Mouse (Mus musculus): ENCODE results near the gene Tnfsf8. TPM values are rescaled to one million over a fixed set of nuclear protein-coding genes. Genes with fewer than 3 reads are reported as not detected.

The Tnfsf8 gene
- polyA plus RNA-seq, 1 experiment from 2014 or later = not detected

- no peak overlapping the region for H3K27ac ChIP-seq (ENCODE audit: low read depth, low read length)
- H3K9ac ChIP-seq (ENCODE audit: low read depth, low read length) = no peak overlapping the region
- no peak overlapping the region for H3K4me3 ChIP-seq (ENCODE audit: low read depth, low read length)
- ATAC-seq (replicated peaks; ENCODE audit: low FRiP score) (no peak), DNase-seq (ENCODE audit: low spot score) (no peak)
- no peaks in the 10 kb centered on the region for H3K4me1 ChIP-seq (replicated peaks; ENCODE audit: control insufficient read depth, insufficient read depth, low read length)
- 73% methylated on average over 2 of the region's 2 CpGs for WGBS
- no peaks in the 10 kb centered on the region for H3K27me3 ChIP-seq (replicated peaks; ENCODE audit: control insufficient read depth, insufficient read depth, low read length)
- no peaks in the 10 kb centered on the region for H3K36me3 ChIP-seq (ENCODE audit: control insufficient read depth, insufficient read depth, low read length)
- H3K9me3 ChIP-seq (ENCODE audit: control insufficient read depth, low read length) = no peaks in the 10 kb centered on the region
- H3K4me2 ChIP-seq = no peak overlapping the region
Measured at GRCm38 (mm10) chr4:63850082-63850481, 11.1 kb downstream of the Tnfsf8 start.

- whole genome bisulfite sequencing = 43% methylated on average over 3 of the region's 3 CpGs
- H3K9me3 ChIP-seq (ENCODE audit: control insufficient read depth, low read length) = no peaks in the 10 kb centered on the region
- no peaks in the 10 kb centered on the region for H3K36me3 ChIP-seq (ENCODE audit: control insufficient read depth, insufficient read depth, low read length)
- no peaks in the 10 kb centered on the region for H3K4me1 ChIP-seq (replicated peaks; ENCODE audit: control insufficient read depth, insufficient read depth, low read length)
- H3K27me3 ChIP-seq (replicated peaks; ENCODE audit: control insufficient read depth, insufficient read depth, low read length) = no peaks in the 10 kb centered on the region
- no peak for DNase-seq (ENCODE audit: low spot score)
- ATAC-seq (replicated peaks; ENCODE audit: low FRiP score) = no peak
- H3K4me2 ChIP-seq = no peak overlapping the region
- no peak overlapping the region for H3K27ac ChIP-seq (ENCODE audit: low read depth, low read length)
- no peak overlapping the region for H3K9ac ChIP-seq (ENCODE audit: low read depth, low read length)
- no peak overlapping the region for H3K4me3 ChIP-seq (ENCODE audit: low read depth, low read length)
Measured at GRCm38 (mm10) chr4:63846881-63847597, 14.1 kb downstream of the Tnfsf8 start.

- ATAC-seq (replicated peaks; ENCODE audit: low FRiP score) (no peak), DNase-seq (ENCODE audit: low spot score) (no peak)
- H3K4me1 ChIP-seq (replicated peaks; ENCODE audit: control insufficient read depth, insufficient read depth, low read length) = no peaks in the 10 kb centered on the region
- H3K27me3 ChIP-seq (replicated peaks; ENCODE audit: control insufficient read depth, insufficient read depth, low read length) = no peaks in the 10 kb centered on the region
- H3K9me3 ChIP-seq (ENCODE audit: control insufficient read depth, low read length) = no peaks in the 10 kb centered on the region
- no peaks in the 10 kb centered on the region for H3K36me3 ChIP-seq (ENCODE audit: control insufficient read depth, insufficient read depth, low read length)
- H3K27ac ChIP-seq (ENCODE audit: low read depth, low read length) = no peak overlapping the region
- WGBS = 63% methylated on average over 2 of the region's 2 CpGs
- no peak overlapping the region for H3K4me2 ChIP-seq
- H3K9ac ChIP-seq (ENCODE audit: low read depth, low read length) = no peak overlapping the region
- H3K4me3 ChIP-seq (ENCODE audit: low read depth, low read length) = no peak overlapping the region
Measured at GRCm38 (mm10) chr4:63845760-63846159, 15.4 kb downstream of the Tnfsf8 start.

DNA sequence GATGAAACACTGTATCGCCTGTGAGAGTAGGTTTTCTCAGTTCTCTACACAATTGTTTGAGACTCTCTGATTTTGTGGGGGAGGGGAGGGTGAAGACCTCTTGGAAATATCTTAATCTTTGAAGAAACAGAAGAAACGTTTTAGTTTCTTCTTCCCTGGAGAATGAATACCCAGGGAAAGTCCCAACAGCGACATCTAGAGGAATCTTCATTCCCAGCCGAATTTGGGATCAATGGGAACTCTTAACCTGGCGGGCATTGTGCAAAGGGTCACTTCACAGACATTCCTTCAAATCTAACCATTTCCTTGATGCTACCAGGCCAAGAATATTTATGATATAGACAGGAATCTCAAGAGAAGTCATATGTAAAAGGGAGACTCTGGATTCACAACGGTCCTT, 17.2 kb downstream of the Tnfsf8 start:
- Histone ChIP-seq H3K9me3 (ENCODE audit: control insufficient read depth, low read length) (no peaks in the 10 kb centered on the region), H3K27me3 (replicated peaks; ENCODE audit: control insufficient read depth, insufficient read depth, low read length) (no peaks in the 10 kb centered on the region), H3K4me1 (replicated peaks; ENCODE audit: control insufficient read depth, insufficient read depth, low read length) (no peaks in the 10 kb centered on the region), H3K9ac (ENCODE audit: low read depth, low read length) (no peak overlapping the region), H3K36me3 (ENCODE audit: control insufficient read depth, insufficient read depth, low read length) (no peaks in the 10 kb centered on the region), H3K4me2 (no peak overlapping the region), H3K4me3 (ENCODE audit: low read depth, low read length) (no peak overlapping the region), H3K27ac (ENCODE audit: low read depth, low read length) (no peak overlapping the region)
- no peak for DNase-seq (ENCODE audit: low spot score)
- no peak for ATAC-seq (replicated peaks; ENCODE audit: low FRiP score)
- 30% methylated on average over 6 of the region's 6 CpGs for WGBS

- no peaks in the 10 kb centered on the region for H3K9me3 ChIP-seq (ENCODE audit: control insufficient read depth, low read length)
Measured at GRCm38 (mm10) chr4:63842278-63842677, 18.9 kb downstream of the Tnfsf8 start.

DNA sequence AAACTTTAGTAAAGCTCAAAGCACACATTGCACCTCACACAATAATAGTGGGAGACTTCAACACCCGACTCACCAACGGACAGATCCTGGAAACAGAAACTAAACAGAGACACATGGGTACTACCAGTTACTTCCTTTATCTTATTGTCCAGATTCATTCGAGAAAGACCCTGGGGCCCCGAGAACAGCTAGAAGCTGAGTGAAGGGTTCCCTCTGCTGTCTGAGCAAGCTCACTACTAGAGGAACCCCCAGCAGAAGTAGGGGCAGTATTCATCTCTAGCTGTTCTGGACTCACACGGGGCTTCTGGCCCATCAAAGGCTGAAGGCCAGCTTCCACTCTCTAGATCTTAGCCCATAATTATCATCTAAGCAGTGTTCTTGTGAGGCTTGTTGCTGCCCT, 20.7 kb downstream of the Tnfsf8 start:
- DNase-seq (ENCODE audit: low spot score) (no peak), ATAC-seq (replicated peaks; ENCODE audit: low FRiP score) (no peak)
- Histone ChIP-seq H3K9me3 (ENCODE audit: control insufficient read depth, low read length) (no peaks in the 10 kb centered on the region), H3K36me3 (ENCODE audit: control insufficient read depth, insufficient read depth, low read length) (no peaks in the 10 kb centered on the region), H3K9ac (ENCODE audit: low read depth, low read length) (no peak overlapping the region), H3K4me1 (replicated peaks; ENCODE audit: control insufficient read depth, insufficient read depth, low read length) (no peaks in the 10 kb centered on the region), H3K4me3 (ENCODE audit: low read depth, low read length) (no peak overlapping the region), H3K4me2 (no peak overlapping the region), H3K27me3 (replicated peaks; ENCODE audit: control insufficient read depth, insufficient read depth, low read length) (no peaks in the 10 kb centered on the region), H3K27ac (ENCODE audit: low read depth, low read length) (no peak overlapping the region)
- WGBS = 36% methylated on average over 5 of the region's 5 CpGs

More at GRCm38 (mm10) chr4:63842278-63842677, 18.9 kb downstream of the Tnfsf8 start:
- Histone ChIP-seq H3K27ac (ENCODE audit: low read depth, low read length) (no peak overlapping the region), H3K36me3 (ENCODE audit: control insufficient read depth, insufficient read depth, low read length) (no peaks in the 10 kb centered on the region), H3K9ac (ENCODE audit: low read depth, low read length) (no peak overlapping the region), H3K27me3 (replicated peaks; ENCODE audit: control insufficient read depth, insufficient read depth, low read length) (no peaks in the 10 kb centered on the region), H3K4me2 (no peak overlapping the region), H3K4me1 (replicated peaks; ENCODE audit: control insufficient read depth, insufficient read depth, low read length) (no peaks in the 10 kb centered on the region), H3K4me3 (ENCODE audit: low read depth, low read length) (no peak overlapping the region)
- WGBS = 35% methylated on average over 1 of the region's 1 CpGs
- DNase-seq (ENCODE audit: low spot score) (no peak), ATAC-seq (replicated peaks; ENCODE audit: low FRiP score) (no peak)

DNA sequence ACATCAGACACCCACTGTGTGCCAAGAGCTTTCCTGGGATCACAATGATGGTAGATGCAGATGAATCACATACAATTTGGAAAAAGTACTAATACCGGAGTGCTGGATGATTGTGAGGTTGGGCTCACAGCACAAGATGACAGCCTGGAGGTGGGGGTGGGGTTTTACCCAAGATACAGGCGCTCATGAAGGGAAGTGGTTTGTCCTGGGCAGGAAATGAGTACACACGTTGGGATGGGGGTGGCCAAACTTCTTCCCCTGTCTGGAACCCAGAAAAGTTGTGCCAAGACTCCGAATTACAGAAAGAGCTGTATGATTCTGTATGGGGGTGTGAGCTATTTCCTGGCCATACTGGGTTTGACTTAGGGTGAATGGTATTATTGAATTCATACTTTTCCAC, 38.0 kb downstream of the Tnfsf8 start:
- no peaks in the 10 kb centered on the region for H3K27me3 ChIP-seq (replicated peaks; ENCODE audit: control insufficient read depth, insufficient read depth, low read length)
- no peak for ATAC-seq (replicated peaks; ENCODE audit: low FRiP score)
- H3K36me3 ChIP-seq (ENCODE audit: control insufficient read depth, insufficient read depth, low read length) = no peaks in the 10 kb centered on the region
- H3K9ac ChIP-seq (ENCODE audit: low read depth, low read length) = no peak overlapping the region
- DNase-seq (ENCODE audit: low spot score) = no peak
- H3K9me3 ChIP-seq (ENCODE audit: control insufficient read depth, low read length) = no peaks in the 10 kb centered on the region
- no peak overlapping the region for H3K27ac ChIP-seq (ENCODE audit: low read depth, low read length)
- WGBS = 48% methylated on average over 4 of the region's 4 CpGs
- no peaks in the 10 kb centered on the region; the same call in 1 of the 2 replicates for H3K4me1 ChIP-seq (replicated peaks; ENCODE audit: control insufficient read depth, insufficient read depth, low read length)
- H3K4me2 ChIP-seq = no peak overlapping the region
- no peak overlapping the region for H3K4me3 ChIP-seq (ENCODE audit: low read depth, low read length)

GRCm38 (mm10) chr4:63817505-63817904, 43.6 kb downstream of the Tnfsf8 start:
- Histone ChIP-seq H3K4me2 (no peak overlapping the region), H3K36me3 (ENCODE audit: control insufficient read depth, insufficient read depth, low read length) (no peaks in the 10 kb centered on the region), H3K9me3 (ENCODE audit: control insufficient read depth, low read length) (no peaks in the 10 kb centered on the region), H3K4me1 (replicated peaks; ENCODE audit: control insufficient read depth, insufficient read depth, low read length) (no peaks in the 10 kb centered on the region; the same call in 1 of the 2 replicates), H3K4me3 (ENCODE audit: low read depth, low read length) (no peak overlapping the region), H3K9ac (ENCODE audit: low read depth, low read length) (no peak overlapping the region), H3K27ac (ENCODE audit: low read depth, low read length) (no peak overlapping the region), H3K27me3 (replicated peaks; ENCODE audit: control insufficient read depth, insufficient read depth, low read length) (no peaks in the 10 kb centered on the region)
- DNase-seq (ENCODE audit: low spot score) (no peak), ATAC-seq (replicated peaks; ENCODE audit: low FRiP score) (no peak)

- H3K9ac ChIP-seq (ENCODE audit: low read depth, low read length) = no peak overlapping the region
- H3K4me1 ChIP-seq (replicated peaks; ENCODE audit: control insufficient read depth, insufficient read depth, low read length) = no peaks in the 10 kb centered on the region
- no peak overlapping the region for H3K27ac ChIP-seq (ENCODE audit: low read depth, low read length)
- H3K36me3 ChIP-seq (ENCODE audit: control insufficient read depth, insufficient read depth, low read length) = no peaks in the 10 kb centered on the region
- DNase-seq (ENCODE audit: low spot score) (no peak), ATAC-seq (replicated peaks; ENCODE audit: low FRiP score) (no peak)
- no peaks in the 10 kb centered on the region for H3K27me3 ChIP-seq (replicated peaks; ENCODE audit: control insufficient read depth, insufficient read depth, low read length)
- 79% methylated on average over 2 of the region's 2 CpGs for WGBS
- H3K9me3 ChIP-seq (ENCODE audit: control insufficient read depth, low read length) = no peaks in the 10 kb centered on the region
- H3K4me2 ChIP-seq = no peak overlapping the region
- no peak overlapping the region for H3K4me3 ChIP-seq (ENCODE audit: low read depth, low read length)
Measured at GRCm38 (mm10) chr4:63815668-63816067, 45.5 kb downstream of the Tnfsf8 start.

All from liver, embryonic 11.5 days (tissue).